Mouse (Mus musculus): ENCODE measurements at regions not wholly inside any gene's neighbourhood (a gene's known extent, or its start where the extent isn't known, plus 50 kb on each side); places are given as distances from the start of the nearest gene placed in this dataset.

DNA sequence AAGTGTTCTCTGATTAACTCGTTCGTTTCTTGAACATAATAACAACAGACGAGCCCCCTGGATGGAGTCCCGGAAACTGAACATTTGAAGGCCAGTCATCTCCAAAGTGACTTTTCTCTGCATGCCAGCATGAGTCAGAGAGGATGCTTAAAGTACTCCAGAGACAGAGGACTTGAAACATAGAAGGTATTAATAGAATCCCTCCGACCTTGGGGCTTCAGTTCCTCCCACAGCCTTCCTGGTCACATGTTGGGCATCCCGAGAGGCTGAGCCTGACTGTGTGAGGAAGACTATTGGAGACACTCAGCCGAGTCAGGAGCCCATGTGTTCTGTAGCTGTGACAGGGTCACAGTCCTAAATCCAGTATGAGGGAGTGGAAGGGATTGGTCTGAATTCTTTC lies 232.7 kb upstream of the Serp2 start:
- no peak for DNase-seq (ENCODE audit: low spot score)

DNA sequence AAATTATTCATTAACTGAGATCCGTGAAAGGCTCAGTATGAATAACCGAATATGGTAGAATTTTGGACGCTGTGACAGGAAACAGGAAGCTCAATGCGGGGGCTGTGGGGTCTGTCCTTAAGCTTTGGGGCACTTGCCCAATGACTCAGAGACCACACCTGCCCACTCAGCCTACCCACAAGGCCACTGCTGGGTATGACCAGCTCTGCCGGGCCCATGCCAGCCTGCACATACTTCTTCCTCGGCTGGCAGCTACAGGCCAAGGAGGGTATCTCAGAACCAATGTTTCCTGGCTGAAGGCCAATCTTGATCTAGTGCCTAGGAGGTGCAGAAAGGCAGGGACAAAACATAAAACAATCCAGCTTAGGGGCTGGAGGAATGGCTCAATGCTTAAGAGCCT lies 230.9 kb upstream of the Serp2 start:
- no peak for DNase-seq (ENCODE audit: low spot score)

DNA sequence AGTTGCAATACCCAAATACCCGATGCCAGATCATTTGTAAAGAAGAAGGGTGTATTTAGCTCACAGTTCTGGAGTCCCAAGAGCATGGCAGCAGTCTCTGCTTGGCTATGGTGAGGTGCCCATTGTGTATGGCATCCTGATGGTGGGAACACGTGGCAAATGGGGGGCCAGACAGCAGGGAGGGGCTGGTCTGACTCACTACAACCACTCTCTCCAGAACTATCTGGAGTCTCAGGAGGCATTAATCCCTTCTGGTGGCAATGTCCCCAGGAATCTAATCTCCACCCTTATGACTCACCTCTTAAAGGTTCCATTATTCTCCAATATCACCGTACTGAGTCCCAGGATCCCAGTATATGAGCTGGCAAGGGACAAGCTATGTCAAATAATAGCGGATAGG lies 229.5 kb upstream of the Serp2 start:
- no peak for DNase-seq (ENCODE audit: low spot score)

GRCm38 (mm10) chr14:76781524-76781880 lies 224.8 kb upstream of the Serp2 start:
- no peak for DNase-seq (ENCODE audit: low spot score)

DNA sequence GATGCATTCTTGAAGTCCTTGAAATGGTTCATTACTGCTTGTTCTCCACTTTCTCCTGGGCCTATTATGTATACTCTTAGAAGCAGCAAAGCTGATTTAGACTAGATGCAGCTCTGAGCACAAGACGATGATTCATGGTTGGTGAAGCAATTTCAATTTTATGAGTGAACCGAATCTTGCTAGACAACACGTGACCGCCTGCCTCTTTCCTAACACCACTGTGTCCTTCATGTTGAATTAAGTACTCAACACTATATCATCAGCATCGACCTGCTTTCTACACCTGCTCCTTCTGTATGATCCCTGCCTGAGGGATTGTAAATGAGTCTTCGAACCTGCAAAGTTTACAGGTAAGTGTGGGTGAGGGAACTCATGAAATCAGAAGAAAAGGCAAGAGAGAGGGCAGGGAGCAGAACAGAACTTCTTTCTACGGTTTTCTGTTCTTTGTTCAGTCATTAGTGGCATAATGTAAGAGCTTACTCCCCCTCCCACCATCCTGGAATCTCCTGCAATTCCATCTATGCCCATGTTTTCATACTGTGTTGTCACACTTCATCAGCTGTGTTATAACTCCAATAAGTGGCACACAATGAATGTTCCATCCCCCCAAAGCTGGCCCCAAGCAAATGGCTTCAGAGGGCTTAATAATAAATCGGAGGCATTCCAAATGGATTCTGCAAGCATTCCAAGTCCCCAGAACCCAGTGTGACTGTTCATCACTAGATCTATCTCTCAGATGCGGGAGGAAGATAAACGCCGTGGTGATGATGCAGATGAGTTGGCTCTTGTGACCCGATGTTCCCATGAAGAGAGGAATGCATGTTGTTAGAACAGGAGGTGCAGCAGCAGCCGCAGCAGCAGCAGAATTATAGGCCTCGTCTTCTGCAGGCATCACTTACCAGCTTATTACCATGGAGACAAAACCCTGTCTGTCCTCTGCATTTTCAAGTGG lies 224.2 kb upstream of the Serp2 start:
- no peak for DNase-seq (ENCODE audit: low spot score)

DNA sequence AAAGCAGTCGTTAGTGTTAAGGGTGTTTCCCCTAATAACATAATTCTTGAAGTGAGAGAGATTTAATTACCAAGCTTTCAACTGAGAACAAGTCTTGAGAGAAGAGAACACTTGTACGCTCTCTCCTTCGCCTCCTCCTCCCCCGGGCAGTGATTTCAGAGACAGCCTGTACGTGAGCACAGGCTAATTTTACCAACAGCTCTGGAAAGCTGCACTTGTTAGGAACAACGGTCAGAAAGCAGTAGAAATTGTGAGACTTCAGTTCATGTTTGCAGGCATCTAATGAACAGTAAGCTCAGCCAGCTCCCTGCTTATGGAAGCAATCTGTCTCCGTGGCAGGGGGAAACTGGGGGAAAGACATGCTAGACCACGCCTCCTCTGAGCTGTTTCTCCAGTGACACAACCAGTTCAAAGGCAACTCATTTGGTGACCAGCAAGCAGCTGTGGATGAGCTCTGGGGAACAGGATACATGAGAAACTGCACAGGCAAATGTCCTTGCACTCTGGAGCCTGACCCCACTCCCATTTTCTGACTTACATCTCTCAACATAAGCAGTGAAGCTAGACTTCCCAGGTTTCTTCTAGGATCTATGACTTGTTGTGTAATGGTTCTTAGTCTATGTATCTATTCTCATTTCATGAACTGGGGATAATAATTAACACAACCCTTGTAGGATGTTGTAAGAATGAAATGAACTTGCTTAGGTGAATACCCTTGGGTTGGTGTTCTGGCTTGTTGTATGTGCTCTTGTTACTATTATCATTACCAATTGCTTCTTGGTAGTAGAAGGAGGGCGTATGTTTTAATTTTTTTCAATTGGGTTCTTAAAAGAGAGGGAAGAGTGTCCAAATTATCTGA lies 222.1 kb upstream of the Serp2 start:
- peak; percentile 58 for DNase-seq (ENCODE audit: low spot score)

DNA sequence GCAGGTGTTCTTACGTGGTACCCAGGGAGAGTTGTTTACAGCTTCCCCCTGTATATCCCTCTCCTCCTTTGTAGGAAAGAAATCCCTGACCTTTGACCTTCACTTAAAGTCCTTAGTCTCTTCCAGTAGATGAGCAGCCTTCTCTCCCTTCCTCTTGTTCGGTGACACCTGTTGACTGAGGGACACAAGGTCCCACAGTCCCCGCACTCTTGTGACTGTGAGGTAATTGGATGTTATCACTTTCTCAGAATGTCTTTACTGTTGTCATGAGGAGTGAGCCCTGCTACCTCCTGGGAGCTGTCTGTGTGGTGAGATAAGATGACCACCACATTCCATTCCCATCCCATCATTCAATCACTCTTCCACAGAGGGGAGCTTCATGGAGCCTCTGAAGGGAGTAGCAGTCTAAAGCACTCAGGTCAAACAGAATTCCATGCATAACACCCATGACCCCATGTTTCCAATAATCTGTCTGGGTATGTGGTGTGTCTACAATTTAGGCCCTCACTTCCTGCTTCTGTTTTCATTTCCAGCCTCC lies 218.8 kb upstream of the Serp2 start:
- no peak for DNase-seq (ENCODE audit: low spot score)

DNA sequence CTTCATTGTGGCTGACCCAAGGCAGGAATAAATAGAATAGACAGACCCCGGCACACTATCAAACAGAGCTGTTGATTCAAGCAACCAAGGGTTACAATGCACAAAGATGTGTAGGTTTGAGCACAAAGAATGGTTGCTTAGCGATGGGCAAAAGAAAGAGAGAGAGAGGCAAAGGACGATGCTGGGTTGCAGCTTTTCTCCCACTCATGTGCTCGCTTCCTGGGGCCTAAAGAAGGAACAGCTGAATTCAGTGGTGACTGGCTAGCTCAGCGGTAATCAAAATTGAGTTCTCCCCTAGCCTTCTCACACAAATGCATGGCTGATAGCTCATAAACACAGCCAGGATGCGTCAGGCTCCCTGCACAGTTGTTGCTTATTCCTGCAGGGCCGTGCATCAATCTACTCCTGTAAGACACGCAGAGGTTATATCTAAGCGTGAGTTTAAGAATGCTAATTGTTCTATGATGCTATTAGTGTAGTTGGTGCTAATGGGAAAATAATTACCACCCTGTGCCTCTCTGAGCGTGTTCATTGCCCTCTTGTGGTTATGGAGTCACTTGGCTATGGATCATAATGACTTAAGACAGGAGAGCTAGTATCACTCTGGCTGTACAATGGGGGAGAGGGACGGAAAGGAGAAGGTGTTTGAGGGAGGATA lies 216.2 kb upstream of the Serp2 start:
- no peak for DNase-seq (ENCODE audit: low spot score)

DNA sequence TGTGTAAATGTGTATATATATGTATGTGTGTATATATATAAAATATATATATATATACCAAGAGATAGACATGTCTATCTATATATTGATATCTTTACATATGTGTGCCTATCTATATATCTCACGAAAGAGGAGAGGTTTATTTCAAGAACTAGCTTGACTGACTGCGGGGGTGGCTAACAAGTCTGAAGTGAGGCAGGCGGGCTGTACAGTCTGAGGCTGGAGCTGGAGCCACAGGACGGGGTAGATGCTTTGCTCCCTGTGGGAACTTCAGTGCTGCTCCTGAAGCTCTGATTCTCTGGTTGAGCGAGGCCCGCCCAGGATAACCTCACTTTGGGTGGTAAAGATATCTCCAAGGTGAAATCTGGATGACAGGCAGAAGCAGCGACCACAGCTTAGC lies 213.4 kb upstream of the Serp2 start:
- no peak for DNase-seq (ENCODE audit: low spot score)

DNA sequence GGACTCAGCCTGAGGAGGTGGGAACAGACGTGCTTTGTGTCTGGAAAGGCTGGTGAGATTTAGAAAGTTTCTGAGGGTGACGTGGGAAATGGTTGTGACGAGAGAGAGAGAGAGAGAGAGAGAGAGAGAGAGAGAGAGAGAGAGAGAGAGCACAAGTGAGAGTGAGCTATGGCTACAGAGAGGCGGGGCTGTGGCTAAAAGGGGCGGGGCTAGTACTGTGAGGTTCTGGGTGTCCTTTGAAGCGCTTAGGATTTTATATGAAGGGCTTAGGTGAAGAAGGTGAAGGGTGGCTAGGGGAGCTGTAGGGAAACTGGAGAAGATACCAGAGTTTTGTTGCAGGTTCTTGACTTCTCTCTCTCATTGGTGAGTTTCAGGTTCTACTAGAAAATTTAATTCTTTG lies 210.6 kb upstream of the Serp2 start:
- DNase-seq (ENCODE audit: low spot score): no peak

- DNase-seq (ENCODE audit: low spot score): no peak
Measured at GRCm38 (mm10) chr14:76766186-76766713, 209.6 kb upstream of the Serp2 start.

DNA sequence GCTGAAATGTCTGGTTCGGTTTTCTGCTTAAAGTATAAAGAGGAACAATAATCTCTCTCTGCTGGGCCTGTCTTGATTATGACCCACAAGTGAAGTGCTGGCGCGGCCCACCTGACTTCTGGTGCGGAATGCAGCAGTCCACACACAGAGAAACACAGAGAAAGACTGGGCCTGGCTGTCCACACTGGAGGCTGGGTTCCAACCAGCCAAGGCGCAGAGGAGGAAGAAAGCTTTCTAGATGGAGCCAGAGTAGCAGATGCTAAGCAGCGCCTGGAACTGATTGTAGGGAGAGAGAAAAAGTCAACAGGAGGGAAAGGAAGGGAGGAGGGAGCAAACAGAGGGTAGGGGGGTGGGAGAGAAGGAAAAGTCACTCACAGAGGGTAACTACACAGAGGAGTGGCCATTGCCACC lies 208.4 kb upstream of the Serp2 start:
- peak; percentile 58 for DNase-seq (ENCODE audit: low spot score)

GRCm38 (mm10) chr14:76764390-76764796 lies 207.7 kb upstream of the Serp2 start:
- DNase-seq (ENCODE audit: low spot score): peak; percentile 67

DNA sequence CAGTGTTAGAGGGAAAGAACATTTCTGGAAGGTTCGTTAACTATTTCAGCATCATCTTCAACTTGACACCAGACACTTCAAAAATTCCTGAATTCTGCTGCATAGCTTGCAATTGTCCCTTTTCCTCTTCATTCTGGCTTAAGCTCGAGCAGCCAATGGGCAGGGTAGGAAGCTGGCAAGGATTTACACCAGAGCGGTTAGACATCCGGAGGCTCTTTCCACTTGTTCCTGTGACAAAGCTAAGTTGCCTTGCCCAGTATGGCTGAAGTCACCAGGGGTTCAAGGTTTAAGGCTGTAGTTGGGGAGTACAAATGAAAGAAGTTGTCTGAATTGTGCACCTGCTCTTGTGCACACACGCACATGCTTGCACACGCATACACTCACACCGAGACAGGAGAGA lies 206.8 kb upstream of the Serp2 start:
- DNase-seq (ENCODE audit: low spot score): no peak

GRCm38 (mm10) chr14:76762777-76763176 lies 206.1 kb upstream of the Serp2 start:
- no peak for DNase-seq (ENCODE audit: low spot score)

GRCm38 (mm10) chr14:76761691-76762090 lies 205.0 kb upstream of the Serp2 start:
- DNase-seq (ENCODE audit: low spot score): no peak

- no peak for DNase-seq (ENCODE audit: low spot score)
Measured at GRCm38 (mm10) chr14:76761274-76761673, 204.6 kb upstream of the Serp2 start.

- peak; percentile 82 for DNase-seq (ENCODE audit: low spot score)
Measured at GRCm38 (mm10) chr14:76760509-76761023, 203.9 kb upstream of the Serp2 start.

- no peak for DNase-seq (ENCODE audit: low spot score)
Measured at GRCm38 (mm10) chr14:76759377-76759776, 202.7 kb upstream of the Serp2 start.

GRCm38 (mm10) chr14:76758589-76758988 lies 201.9 kb upstream of the Serp2 start:
- no peak for DNase-seq (ENCODE audit: low spot score)

DNA sequence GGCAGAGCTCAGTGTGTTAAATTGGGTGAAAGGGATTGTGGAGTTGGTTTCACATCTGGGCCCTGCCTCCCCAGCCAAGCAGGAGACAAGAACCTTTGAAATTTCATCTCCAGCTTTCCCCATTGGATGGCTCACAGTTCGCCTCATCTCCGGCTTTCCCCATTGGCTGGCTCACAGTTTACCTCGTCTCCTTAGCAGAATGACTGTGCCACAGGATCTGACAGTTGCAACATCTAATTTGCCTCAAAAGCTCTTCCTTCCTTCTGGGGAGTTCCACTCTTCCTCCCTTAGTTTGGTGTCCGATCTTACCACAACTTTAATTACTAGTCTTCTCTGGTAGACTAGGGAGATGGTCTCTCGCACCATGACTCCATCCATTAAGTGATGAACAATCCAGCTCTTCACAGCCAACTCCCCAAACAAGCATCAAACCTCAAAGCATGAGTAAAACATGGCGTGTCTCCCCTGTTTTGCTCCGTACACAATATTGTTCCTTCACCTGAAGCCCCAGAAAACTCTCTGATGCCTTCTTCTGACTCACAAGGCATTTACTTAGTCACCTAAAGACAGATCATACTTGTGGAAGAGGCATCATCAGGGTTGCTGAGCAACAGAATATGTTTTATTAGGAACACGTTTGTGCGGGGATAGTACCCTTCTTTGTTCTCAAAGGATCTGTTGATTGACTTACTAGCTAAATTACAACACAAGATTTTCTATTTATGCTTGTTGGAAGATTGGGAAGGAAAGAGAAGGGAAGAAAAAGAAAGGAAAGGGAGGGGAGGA lies 199.1 kb upstream of the Serp2 start:
- no peak for DNase-seq (ENCODE audit: low spot score)

Data from layer of hippocampus, adult 11-12 months (tissue).